Mouse (Mus musculus): ENCODE measurements around the gene Dnmbp. TPM values are rescaled to one million over a fixed set of nuclear protein-coding genes. Genes with fewer than 3 reads are reported as not detected.

Gene Dnmbp
- total RNA-seq, 2 experiments from 2014 or later: 10.0 to 13.3 TPM

GRCm38 (mm10) chr19:43843184-43843583, 96.8 kb downstream of the Dnmbp start:
- peak in 1 of 2 experiments; percentile 16 for DNase-seq (ENCODE audit: low spot score in 2 of 2)
- intact Hi-C loops (cut with DNase I): no loop called here

GRCm38 (mm10) chr19:43832425-43833069, 107.4 kb downstream of the Dnmbp start:
- intact Hi-C loops (cut with DNase I): loop anchor here (1.0 to 5.0 kb wide), 3 partner anchors 108 to 280 kb away; partner anchors contain the start of gene Dnmbp
- DNase-seq (ENCODE audit: low spot score in 2 of 2): peak; percentile 64 to 65

GRCm38 (mm10) chr19:43826855-43827254, 113.1 kb downstream of the Dnmbp start:
- DNase-seq (ENCODE audit: low spot score in 2 of 2): no peak
- intact Hi-C loops (cut with DNase I): no loop called here

GRCm38 (mm10) chr19:43815661-43816414, 124.2 kb downstream of the Dnmbp start:
- peak; percentile 11 to 55 for DNase-seq (ENCODE audit: low spot score in 2 of 2)
- intact Hi-C loops (cut with DNase I): no loop called here

- intact Hi-C loops (cut with DNase I): no loop called here
These were observed 126.7 kb downstream of the Dnmbp start for GRCm38 (mm10) chr19:43813315-43813714.

GRCm38 (mm10) chr19:43811419-43811818, 128.6 kb downstream of the Dnmbp start:
- DNase-seq (ENCODE audit: low spot score in 2 of 2): no peak
- intact Hi-C loops (cut with DNase I): no loop called here

More at GRCm38 (mm10) chr19:43813315-43813714, 126.7 kb downstream of the Dnmbp start:
- no peak for DNase-seq (ENCODE audit: low spot score in 2 of 2)

- no peak for DNase-seq (ENCODE audit: low spot score in 2 of 2)
- intact Hi-C loops (cut with DNase I): no loop called here
These were observed 130.7 kb downstream of the Dnmbp start for GRCm38 (mm10) chr19:43809331-43809730.

- intact Hi-C loops (cut with DNase I): no loop called here
- DNase-seq (ENCODE audit: low spot score in 2 of 2): no peak
These were observed 136.1 kb downstream of the Dnmbp start for GRCm38 (mm10) chr19:43803866-43804265.

GRCm38 (mm10) chr19:43801427-43802051, 138.5 kb downstream of the Dnmbp start:
- no peak for DNase-seq (ENCODE audit: low spot score in 2 of 2)
- intact Hi-C loops (cut with DNase I): no loop called here

- intact Hi-C loops (cut with DNase I): no loop called here
- no peak for DNase-seq (ENCODE audit: low spot score in 2 of 2)
These were observed 142.8 kb downstream of the Dnmbp start for GRCm38 (mm10) chr19:43797216-43797615.

Other genes with a start within 250 kb of the Dnmbp start
- 1 to 10 TPM; 5.7 to 6.1 TPM for gene Cutc, start 187.2 kb downstream of the Dnmbp start, total RNA-seq (2021)
- gene Cox15, start 187.2 kb downstream of the Dnmbp start, total RNA-seq (2021): 10 to 100 TPM; 14.1 to 22.3 TPM
- under 1 TPM; 0.07 to 0.09 TPM for gene Abcc2, start 158.0 kb downstream of the Dnmbp start, total RNA-seq (2021)
- under 1 TPM; 0.18 to 0.43 TPM for gene Cpn1, start 46.4 kb upstream of the Dnmbp start, total RNA-seq (2021)
- under 1 TPM; 0.16 to 0.37 TPM for gene Cyp2c23, start 89.0 kb upstream of the Dnmbp start, total RNA-seq (2021)
- gene Erlin1, start 129.6 kb upstream of the Dnmbp start, total RNA-seq (2021): 10 to 100 TPM; 21.4 to 25.5 TPM
- 10 to 100 TPM; 42.2 to 54.8 TPM for gene Chuk, start 167.3 kb upstream of the Dnmbp start, total RNA-seq (2021)
- 10 to 100 TPM; 17.5 to 18.2 TPM for gene Cwf19l1, start 195.7 kb upstream of the Dnmbp start, total RNA-seq (2021)
- gene Bloc1s2, start 206.3 kb upstream of the Dnmbp start, total RNA-seq (2021): 10 to 100 TPM; 62.9 to 65.0 TPM